Mouse (Mus musculus): ENCODE data around the gene Psmb7. TPM values are rescaled to one million over a fixed set of nuclear protein-coding genes. Genes with fewer than 3 reads are reported as not detected.

Psmb7 gene
- polyA plus RNA-seq, 1 experiment = 99.0 TPM

DNA sequence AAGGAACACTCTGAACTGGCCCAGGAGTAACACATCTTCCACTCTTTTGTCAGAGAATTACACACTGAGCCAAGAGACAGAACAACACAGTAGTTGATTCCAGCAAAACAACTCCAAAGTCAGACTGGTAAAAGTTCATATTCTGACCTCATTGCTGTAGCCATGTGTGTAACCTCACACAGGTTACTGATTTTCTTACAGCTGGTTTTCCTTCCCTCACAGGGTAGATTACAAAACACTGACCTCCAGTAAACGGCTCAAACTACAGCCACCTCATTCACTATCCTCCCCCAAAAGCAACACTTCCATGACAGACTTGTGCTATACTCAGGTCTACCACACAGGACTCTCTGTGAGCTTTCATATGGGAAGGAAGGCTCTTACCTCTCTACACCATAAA, 36.2 kb downstream of the Psmb7 start:
- H3K27ac ChIP-seq (ENCODE audit: control insufficient read depth, insufficient read depth, low read length) = no peak overlapping the region
- TF ChIP-seq POLR2A (IDR thresholded peaks at IDR 0.05; ENCODE audit: control insufficient read depth, extremely low read depth, insufficient read depth, low read length, poor library complexity) (no peak), CTCF (IDR thresholded peaks at IDR 0.05; ENCODE audit: borderline replicate concordance, control insufficient read depth, extremely low read depth, insufficient read depth, low read length, poor library complexity) (no peak)
- H3K27me3 ChIP-seq (ENCODE audit: control insufficient read depth, insufficient read depth, low read length) = no peaks in the 10 kb centered on the region
- peaks cover 23% of the 10 kb centered on the region for H3K36me3 ChIP-seq (ENCODE audit: control insufficient read depth, insufficient read depth, low read length)
- no peak for DNase-seq
- no peaks in the 10 kb centered on the region for H3K4me1 ChIP-seq (replicated peaks; ENCODE audit: control insufficient read depth, insufficient read depth, low read length)
- 90% methylated on average over 1 of the region's 1 CpGs for WGBS
- no peak overlapping the region for H3K4me3 ChIP-seq (ENCODE audit: control insufficient read depth, insufficient read depth, low read length)

DNA sequence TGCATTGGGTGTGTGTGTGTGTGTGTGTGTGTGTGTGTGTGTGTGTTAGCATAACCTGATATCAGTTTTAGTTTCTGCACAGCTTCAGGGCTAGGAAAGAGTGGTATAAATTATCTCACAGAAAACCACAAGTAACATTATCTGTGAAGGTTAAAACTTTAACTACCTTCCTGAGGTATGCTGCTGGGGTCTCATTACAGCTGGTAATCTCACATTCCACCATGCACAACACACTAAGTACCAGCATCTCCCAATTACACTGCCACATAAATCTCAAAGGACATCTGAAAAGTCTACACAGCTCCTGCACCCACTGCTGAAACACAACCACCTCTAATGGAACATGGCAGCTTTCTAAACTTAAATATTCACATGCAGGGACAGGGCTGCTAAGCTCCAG, 43.0 kb downstream of the Psmb7 start:
- H3K4me3 ChIP-seq (ENCODE audit: control insufficient read depth, insufficient read depth, low read length) = no peak overlapping the region
- DNase-seq = no peak
- no peaks in the 10 kb centered on the region for H3K36me3 ChIP-seq (ENCODE audit: control insufficient read depth, insufficient read depth, low read length)
- H3K4me1 ChIP-seq (replicated peaks; ENCODE audit: control insufficient read depth, insufficient read depth, low read length) = no peaks in the 10 kb centered on the region
- no peak for TF ChIP-seq CTCF (IDR thresholded peaks at IDR 0.05; ENCODE audit: borderline replicate concordance, control insufficient read depth, extremely low read depth, insufficient read depth, low read length, poor library complexity)
- no peak for TF ChIP-seq POLR2A (IDR thresholded peaks at IDR 0.05; ENCODE audit: control insufficient read depth, extremely low read depth, insufficient read depth, low read length, poor library complexity)
- no peaks in the 10 kb centered on the region for H3K27me3 ChIP-seq (ENCODE audit: control insufficient read depth, insufficient read depth, low read length)
- no peak overlapping the region for H3K27ac ChIP-seq (ENCODE audit: control insufficient read depth, insufficient read depth, low read length)

DNA sequence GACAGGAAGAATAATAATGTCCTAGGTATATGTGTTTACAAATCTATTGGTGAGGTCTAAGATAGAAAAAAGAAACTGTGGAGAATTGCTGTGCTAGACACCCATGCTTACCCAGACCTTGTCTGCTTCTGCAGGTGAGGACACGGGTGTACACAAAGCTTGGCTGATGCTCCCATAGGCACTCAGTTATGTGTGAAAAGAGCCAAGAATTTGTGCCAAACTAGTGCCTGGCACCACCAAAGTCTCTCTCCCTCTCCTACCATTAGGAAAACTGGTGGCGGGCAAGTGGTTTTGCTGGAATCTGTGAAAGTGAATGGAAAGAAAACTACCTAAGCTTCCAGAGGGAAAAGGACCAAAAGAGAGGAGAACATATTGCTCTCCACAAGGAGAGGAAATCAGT, 45.5 kb downstream of the Psmb7 start:
- H3K4me3 ChIP-seq (ENCODE audit: control insufficient read depth, insufficient read depth, low read length) = no peak overlapping the region
- no peaks in the 10 kb centered on the region for H3K36me3 ChIP-seq (ENCODE audit: control insufficient read depth, insufficient read depth, low read length)
- H3K4me1 ChIP-seq (replicated peaks; ENCODE audit: control insufficient read depth, insufficient read depth, low read length) = no peaks in the 10 kb centered on the region
- no peak for TF ChIP-seq POLR2A (IDR thresholded peaks at IDR 0.05; ENCODE audit: control insufficient read depth, extremely low read depth, insufficient read depth, low read length, poor library complexity)
- TF ChIP-seq CTCF (IDR thresholded peaks at IDR 0.05; ENCODE audit: borderline replicate concordance, control insufficient read depth, extremely low read depth, insufficient read depth, low read length, poor library complexity) = no peak
- WGBS = 93% methylated on average over 2 of the region's 2 CpGs
- no peak for DNase-seq
- no peaks in the 10 kb centered on the region for H3K27me3 ChIP-seq (ENCODE audit: control insufficient read depth, insufficient read depth, low read length)
- H3K27ac ChIP-seq (ENCODE audit: control insufficient read depth, insufficient read depth, low read length) = no peak overlapping the region

DNA sequence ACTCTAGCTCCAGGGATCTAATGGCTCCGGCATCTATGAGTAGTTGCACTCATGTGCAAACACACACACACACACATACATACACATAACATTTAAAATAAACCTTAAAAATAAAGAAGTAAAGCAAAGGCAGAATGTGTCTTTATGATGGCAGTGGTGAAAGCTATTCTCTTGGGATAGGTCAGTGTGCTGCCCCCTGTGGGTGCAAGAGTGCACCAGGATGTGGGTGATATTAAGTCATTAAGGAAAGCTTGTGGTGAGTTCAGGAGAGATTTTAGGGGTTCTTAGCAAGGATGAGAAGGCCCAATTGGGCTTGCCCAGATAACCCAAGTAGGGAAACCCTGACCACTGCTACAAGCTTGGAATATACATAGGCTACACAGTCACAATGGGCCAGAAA, 46.0 kb downstream of the Psmb7 start:
- Histone ChIP-seq H3K4me1 (replicated peaks; ENCODE audit: control insufficient read depth, insufficient read depth, low read length) (no peaks in the 10 kb centered on the region), H3K27me3 (ENCODE audit: control insufficient read depth, insufficient read depth, low read length) (no peaks in the 10 kb centered on the region), H3K27ac (ENCODE audit: control insufficient read depth, insufficient read depth, low read length) (no peak overlapping the region), H3K36me3 (ENCODE audit: control insufficient read depth, insufficient read depth, low read length) (no peaks in the 10 kb centered on the region), H3K4me3 (ENCODE audit: control insufficient read depth, insufficient read depth, low read length) (no peak overlapping the region)
- WGBS = 100% methylated on average over 1 of the region's 1 CpGs
- TF ChIP-seq CTCF (IDR thresholded peaks at IDR 0.05; ENCODE audit: borderline replicate concordance, control insufficient read depth, extremely low read depth, insufficient read depth, low read length, poor library complexity) (no peak), POLR2A (IDR thresholded peaks at IDR 0.05; ENCODE audit: control insufficient read depth, extremely low read depth, insufficient read depth, low read length, poor library complexity) (no peak)
- no peak for DNase-seq

DNA sequence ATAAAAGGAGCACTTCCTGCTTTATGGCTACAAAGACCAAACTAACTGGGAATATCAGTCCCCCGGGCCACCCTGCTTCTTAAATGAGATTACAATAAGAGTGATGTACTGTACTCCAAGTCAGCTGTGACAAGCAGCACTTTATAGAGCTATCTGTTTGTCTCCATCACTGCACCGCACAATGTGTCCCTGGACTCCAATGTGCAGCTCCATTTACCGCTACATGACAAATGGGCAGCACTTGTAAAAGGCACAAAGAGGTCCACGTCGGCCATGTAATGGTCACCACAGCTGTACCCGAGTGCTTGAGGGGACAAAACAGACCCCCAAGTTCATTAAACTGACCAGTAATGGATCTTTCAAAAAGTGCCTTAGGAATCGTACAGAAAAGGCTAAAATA, 49.0 kb downstream of the Psmb7 start:
- TF ChIP-seq CTCF (IDR thresholded peaks at IDR 0.05; ENCODE audit: borderline replicate concordance, control insufficient read depth, extremely low read depth, insufficient read depth, low read length, poor library complexity) = no peak
- no peak for TF ChIP-seq POLR2A (IDR thresholded peaks at IDR 0.05; ENCODE audit: control insufficient read depth, extremely low read depth, insufficient read depth, low read length, poor library complexity)
- H3K4me1 ChIP-seq (replicated peaks; ENCODE audit: control insufficient read depth, insufficient read depth, low read length) = no peaks in the 10 kb centered on the region
- 96% methylated on average over 7 of the region's 7 CpGs for WGBS
- H3K27me3 ChIP-seq (ENCODE audit: control insufficient read depth, insufficient read depth, low read length) = no peaks in the 10 kb centered on the region
- DNase-seq = no peak
- H3K36me3 ChIP-seq (ENCODE audit: control insufficient read depth, insufficient read depth, low read length) = peaks cover 8% of the 10 kb centered on the region
- no peak overlapping the region for H3K27ac ChIP-seq (ENCODE audit: control insufficient read depth, insufficient read depth, low read length)
- H3K4me3 ChIP-seq (ENCODE audit: control insufficient read depth, insufficient read depth, low read length) = no peak overlapping the region

DNA sequence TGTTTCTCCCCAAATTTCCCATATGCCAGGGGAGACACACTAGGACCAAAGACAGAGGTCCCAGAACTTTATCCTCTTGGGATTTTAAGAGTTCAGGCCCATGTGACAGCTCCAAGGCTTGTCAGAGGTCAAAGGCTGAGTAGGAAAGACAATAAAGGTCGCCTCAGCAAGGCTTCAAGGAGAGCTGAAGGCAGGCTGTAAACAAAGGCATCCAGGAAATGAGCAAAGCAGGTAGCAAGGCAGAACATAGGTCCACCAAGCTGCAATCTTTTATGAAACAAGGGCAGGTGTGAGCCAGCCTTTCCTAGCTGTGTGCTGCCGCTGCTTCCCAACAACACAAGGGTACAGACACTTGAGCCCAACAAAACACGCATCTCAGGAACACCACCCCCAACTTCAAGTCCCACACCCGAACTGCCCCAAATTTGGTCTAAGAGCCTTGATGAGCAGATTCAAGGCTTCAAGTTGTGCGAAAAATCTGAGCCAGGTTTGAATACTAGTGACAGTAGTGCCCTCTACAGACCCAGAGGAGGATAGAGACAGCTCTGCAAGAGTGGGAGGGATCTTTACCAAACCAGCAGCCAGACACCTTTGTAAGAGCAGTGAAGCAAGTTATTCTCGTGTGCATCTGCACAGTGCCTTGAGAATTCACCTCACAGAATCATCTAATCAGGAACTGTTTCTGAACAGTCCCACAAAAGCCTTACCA, 52.0 kb downstream of the Psmb7 start:
- 80% methylated on average over 6 of the region's 6 CpGs for WGBS
- DNase-seq = no peak

DNA sequence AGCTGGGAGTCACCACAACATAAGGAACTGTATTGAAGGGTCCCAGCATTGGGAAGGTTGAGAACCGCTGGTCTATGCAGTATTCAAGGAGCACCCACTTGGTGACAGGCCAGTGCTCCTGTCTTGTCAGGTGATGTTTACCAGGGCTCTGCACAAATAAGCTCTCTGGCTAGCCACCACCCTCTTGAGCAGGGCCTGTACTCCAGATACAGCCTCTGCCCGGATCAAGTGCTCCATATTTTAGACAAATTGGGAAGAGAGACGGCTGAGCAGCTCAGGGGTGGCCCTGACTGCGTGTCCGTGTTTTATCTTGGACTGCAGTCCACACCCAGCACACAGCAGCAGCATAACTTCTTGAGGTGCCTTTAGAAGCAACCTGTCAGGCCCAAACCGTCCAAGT, 57.2 kb downstream of the Psmb7 start:
- no peak overlapping the region for H3K27ac ChIP-seq (ENCODE audit: control insufficient read depth, insufficient read depth, low read length)
- H3K36me3 ChIP-seq (ENCODE audit: control insufficient read depth, insufficient read depth, low read length) = peaks cover 25% of the 10 kb centered on the region

More for the DNA sequence above, 52.0 kb downstream of the Psmb7 start:
- H3K27ac ChIP-seq (ENCODE audit: control insufficient read depth, insufficient read depth, low read length) = no peak overlapping the region
- TF ChIP-seq CTCF (IDR thresholded peaks at IDR 0.05; ENCODE audit: borderline replicate concordance, control insufficient read depth, extremely low read depth, insufficient read depth, low read length, poor library complexity) (no peak), POLR2A (IDR thresholded peaks at IDR 0.05; ENCODE audit: control insufficient read depth, extremely low read depth, insufficient read depth, low read length, poor library complexity) (no peak)
- no peaks in the 10 kb centered on the region for H3K4me1 ChIP-seq (replicated peaks; ENCODE audit: control insufficient read depth, insufficient read depth, low read length)
- peaks cover 18% of the 10 kb centered on the region for H3K36me3 ChIP-seq (ENCODE audit: control insufficient read depth, insufficient read depth, low read length)
- H3K27me3 ChIP-seq (ENCODE audit: control insufficient read depth, insufficient read depth, low read length) = no peaks in the 10 kb centered on the region
- H3K4me3 ChIP-seq (ENCODE audit: control insufficient read depth, insufficient read depth, low read length) = no peak overlapping the region

More for the DNA sequence above, 57.2 kb downstream of the Psmb7 start:
- H3K4me1 ChIP-seq (replicated peaks; ENCODE audit: control insufficient read depth, insufficient read depth, low read length) = no peaks in the 10 kb centered on the region
- no peak for DNase-seq
- TF ChIP-seq CTCF (IDR thresholded peaks at IDR 0.05; ENCODE audit: borderline replicate concordance, control insufficient read depth, extremely low read depth, insufficient read depth, low read length, poor library complexity) = no peak
- TF ChIP-seq POLR2A (IDR thresholded peaks at IDR 0.05; ENCODE audit: control insufficient read depth, extremely low read depth, insufficient read depth, low read length, poor library complexity) = no peak
- WGBS = 96% methylated on average over 6 of the region's 6 CpGs
- no peak overlapping the region for H3K4me3 ChIP-seq (ENCODE audit: control insufficient read depth, insufficient read depth, low read length)
- H3K27me3 ChIP-seq (ENCODE audit: control insufficient read depth, insufficient read depth, low read length) = no peaks in the 10 kb centered on the region

All from thymus, adult 2 months (tissue).